Mouse (Mus musculus) liver, adult 2 months (tissue): Measurements from ENCODE around the gene Rrp1. TPM values are rescaled to one million over a fixed set of nuclear protein-coding genes. Genes with fewer than 3 reads are reported as not detected.

ENCODE experiments used
- DNase-seq: peaks from one replicate; pipeline ENCODE4 v3.0.0-alpha.2; 2011; ENCODE audit warnings: low read depth, low spot score; ENCODE audit errors: extremely low read depth
- H3K27ac ChIP-seq: fragments of 200-500 bp; replicated peaks from 2 replicates; pipeline ENCODE4 v1.5.1; 2012; ENCODE audit warnings: low read depth, mild to moderate bottlenecking, control low read depth, inconsistent platforms, low read length; ENCODE audit not compliant: insufficient read depth
- H3K27me3 ChIP-seq: fragments of 200-500 bp; 2 replicates; pipeline ENCODE4 v1.6.1; 2012; ENCODE audit warnings: mild to moderate bottlenecking, moderate library complexity, low read length, inconsistent platforms; ENCODE audit not compliant: control insufficient read depth, insufficient read depth
- H3K36me3 ChIP-seq: fragments of 200-500 bp; 2 replicates; pipeline ENCODE4 v1.6.1; 2012; ENCODE audit warnings: low read length, inconsistent platforms; ENCODE audit not compliant: control insufficient read depth, insufficient read depth
- H3K4me1 ChIP-seq: fragments of 200-500 bp; 2 replicates; pipeline ENCODE4 v1.6.1; 2011; ENCODE audit warnings: low read length; ENCODE audit not compliant: control insufficient read depth, insufficient read depth
- H3K4me3 ChIP-seq: fragments of 200-500 bp; 2 replicates; pipeline ENCODE4 v1.5.1; 2011; ENCODE audit warnings: low read depth, mild to moderate bottlenecking, control low read depth, low read length, moderate library complexity; ENCODE audit not compliant: insufficient read depth
- H3K79me2 ChIP-seq: fragments of 200-500 bp; 2 replicates; pipeline ENCODE4 v1.6.1; 2012; ENCODE audit warnings: inconsistent platforms, mild to moderate bottlenecking, low read length, moderate library complexity; ENCODE audit not compliant: control insufficient read depth, insufficient read depth
- H3K9ac ChIP-seq: fragments of 200-500 bp; 2 replicates; pipeline ENCODE4 v1.6.1; 2012; ENCODE audit warnings: low read depth, mild to moderate bottlenecking, control low read depth, inconsistent platforms, low read length
- CTCF ChIP-seq: fragments of 200-500 bp; IDR thresholded peaks from 2 replicates; pipeline ENCODE4 v1.5.1; 2011; ENCODE audit warnings: low read depth, low read length, control low read depth
- POLR2A ChIP-seq: fragments of 200-500 bp; IDR thresholded peaks from 2 replicates; pipeline ENCODE4 v1.6.1; 2011; ENCODE audit warnings: low read length, control low read depth; ENCODE audit not compliant: insufficient read depth; ENCODE audit errors: extremely low read depth
- WGBS: fragments of 180-500 bp; shearing (Covaris S2); methylation state at CpG from one replicate; pipeline ENCODE4 v1.1.7; 2018; 5-methylcytosine and 5-hydroxymethylcytosine counted together
- polyA plus RNA-seq: library from polyadenylated mRNA; depleted of rRNA; stranded (reverse); fragments of >200 nt; gene quantifications from 2 replicates; pipeline ENCODE4 v1.2.3, GENCODE M21; 2012
- total RNA-seq: library from RNA; depleted of rRNA; stranded (reverse); fragments of >200 nt; gene quantifications from 2 replicates; pipeline ENCODE4 v1.2.3, GENCODE M21; 2014

Rrp1 gene
- total and polyA plus RNA-seq, 2 experiments = 37.6 to 41.9 TPM

DNA sequence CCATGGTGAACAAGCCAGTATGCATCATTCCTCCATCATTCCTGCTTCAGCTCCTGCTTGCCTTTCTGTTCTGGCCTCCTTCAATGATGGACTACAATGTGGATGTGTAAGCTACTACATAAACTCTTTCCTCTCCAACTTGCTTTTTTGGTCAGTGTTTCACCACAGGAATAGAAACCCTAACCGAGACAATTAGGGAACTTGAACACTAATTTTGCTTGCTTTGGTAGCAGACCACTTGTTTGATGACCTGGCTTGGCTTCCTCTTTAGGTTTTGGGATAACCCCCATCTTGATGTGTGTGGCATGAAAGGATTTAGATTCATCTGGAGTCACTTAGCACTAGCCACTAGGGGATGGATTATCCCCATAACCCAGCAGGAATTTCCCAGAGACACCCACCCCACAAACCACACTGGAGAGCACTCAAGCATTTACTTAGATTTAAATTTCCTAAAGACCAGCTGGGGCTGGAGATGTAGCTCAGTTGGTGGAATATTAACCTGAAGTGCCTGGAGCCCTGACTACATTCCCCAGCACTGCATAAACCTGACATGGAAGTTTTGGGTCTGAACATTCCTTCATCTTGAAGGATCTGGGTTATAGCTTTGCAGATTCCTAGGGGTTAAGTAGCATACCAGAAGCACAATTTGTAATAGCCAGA, 56.8 kb downstream of the Rrp1 start:
- peaks cover 3% of the 10 kb centered on the region; the same call in 1 of the 2 replicates for H3K4me1 ChIP-seq
- H3K4me3 ChIP-seq = no peak overlapping the region
- H3K36me3 ChIP-seq = no peaks in the 10 kb centered on the region
- peaks cover 5% of the 10 kb centered on the region; the same call in 1 of the 2 replicates for H3K79me2 ChIP-seq
- no peak overlapping the region for H3K9ac ChIP-seq
- WGBS = 82% methylated on average over 1 of the region's 1 CpGs
- no peak overlapping the region for H3K27ac ChIP-seq
- no peaks in the 10 kb centered on the region for H3K27me3 ChIP-seq
- DNase-seq = no peak
- no peak for TF ChIP-seq CTCF
- TF ChIP-seq POLR2A = no peak

DNA sequence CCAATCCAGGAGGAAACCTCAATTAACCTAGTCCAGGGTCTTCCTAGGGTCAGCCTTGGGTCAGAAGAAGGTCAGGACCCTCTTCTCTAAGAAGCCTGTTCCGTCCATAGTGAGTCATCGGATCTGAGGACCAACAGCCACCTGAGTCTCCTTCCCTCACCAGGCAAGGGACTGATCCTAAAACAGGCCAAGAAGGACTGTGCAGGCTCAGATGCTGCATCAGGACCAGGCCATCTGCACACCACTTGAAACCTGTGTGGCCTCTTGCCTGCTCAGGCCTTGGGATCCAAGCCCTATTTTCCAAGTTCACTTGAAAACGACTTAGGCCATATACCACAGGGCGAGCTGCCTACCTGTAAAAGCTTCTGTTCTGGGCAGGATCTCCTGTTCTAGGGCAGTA, 59.6 kb downstream of the Rrp1 start:
- H3K27ac ChIP-seq = no peak overlapping the region
- DNase-seq = no peak
- 94% methylated on average over 4 of the region's 4 CpGs for WGBS
- no peak overlapping the region for H3K4me3 ChIP-seq
- peaks cover 19% of the 10 kb centered on the region for H3K4me1 ChIP-seq
- H3K36me3 ChIP-seq = no peaks in the 10 kb centered on the region
- TF ChIP-seq CTCF (no peak), POLR2A (no peak)
- no peaks in the 10 kb centered on the region for H3K27me3 ChIP-seq
- H3K9ac ChIP-seq = no peak overlapping the region; the same call in 1 of the 2 replicates
- H3K79me2 ChIP-seq = peaks cover 12% of the 10 kb centered on the region; the same call in 1 of the 2 replicates

DNA sequence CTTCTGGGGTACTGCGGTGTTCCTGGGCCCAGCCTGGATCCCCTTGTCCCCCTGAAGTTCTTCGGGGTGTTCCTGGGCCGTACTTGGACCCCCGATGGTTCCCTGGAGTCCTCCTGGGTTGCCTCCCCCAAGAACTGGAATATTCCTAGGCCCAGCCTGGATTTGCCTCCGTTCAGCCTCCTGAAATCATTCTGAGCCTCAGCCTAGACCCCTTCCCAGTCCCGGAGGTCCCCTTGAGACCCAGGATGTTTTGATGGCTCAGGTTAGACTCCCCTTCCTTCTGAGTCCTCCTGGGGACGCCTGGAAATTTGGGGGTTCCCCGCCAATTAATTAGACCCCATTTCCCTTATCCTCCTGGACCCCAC, 60.2 kb downstream of the Rrp1 start:
- no peak for TF ChIP-seq POLR2A
- no peak for TF ChIP-seq CTCF
- Histone ChIP-seq H3K79me2 (peaks cover 16% of the 10 kb centered on the region; the same call in 1 of the 2 replicates), H3K4me1 (peaks cover 21% of the 10 kb centered on the region), H3K27ac (peak overlapping the region; percentile 65), H3K27me3 (no peaks in the 10 kb centered on the region), H3K4me3 (peak overlapping the region; percentile 85), H3K36me3 (no peaks in the 10 kb centered on the region), H3K9ac (peak overlapping the region; percentile 91)
- 49% methylated on average over 8 of the region's 8 CpGs for WGBS
- DNase-seq = no peak

DNA sequence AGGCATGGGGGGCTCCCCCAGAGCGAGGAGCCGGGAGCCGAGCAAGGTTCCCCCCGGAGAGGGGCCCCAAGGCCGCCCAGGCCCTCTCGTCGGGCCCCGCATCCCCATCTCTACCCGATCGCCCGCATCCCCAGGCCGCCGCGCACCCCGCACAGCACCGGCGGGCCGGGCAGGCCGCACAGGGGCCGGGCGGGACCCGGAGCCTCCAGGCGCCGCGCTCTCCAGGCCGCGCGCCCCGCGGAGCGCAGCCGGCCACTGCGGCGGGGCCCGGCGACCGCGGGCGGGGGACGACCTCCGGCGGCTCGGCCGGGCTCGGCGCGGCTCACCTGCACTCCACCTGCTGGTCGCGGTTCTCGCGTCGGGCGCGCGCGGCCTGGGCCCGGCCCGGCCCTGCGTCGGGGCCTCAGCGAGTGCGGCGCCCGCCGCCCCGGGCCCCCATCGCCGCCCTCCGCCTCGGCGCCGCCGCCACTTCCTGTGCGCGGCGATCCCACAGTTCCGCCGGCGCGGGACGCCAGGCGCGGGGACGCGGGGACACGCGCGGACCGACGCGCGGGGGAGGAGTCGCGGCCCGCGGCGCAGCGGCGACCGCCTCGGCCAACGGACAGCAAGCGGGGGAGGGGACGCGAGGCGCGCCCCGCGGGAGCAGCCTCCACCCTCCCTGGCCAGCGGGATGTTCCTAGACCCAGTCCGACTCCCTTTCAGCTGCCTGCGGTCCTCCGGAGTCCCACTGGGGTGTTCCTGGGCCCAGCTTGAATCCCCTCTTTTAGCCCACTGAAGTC, 60.8 kb downstream of the Rrp1 start, which contains the start of gene Agpat3:
Gene Agpat3, minus strand, starts transcription at position 603 of the 779 bp plus-strand sequence.
- Histone ChIP-seq H3K4me1 (peaks cover 21% of the 10 kb centered on the region), H3K4me3 (peak within 1 kb of the TSS; percentile 85), H3K36me3 (no peaks in the 10 kb centered on the region), H3K9ac (peak within 1 kb of the TSS; percentile 91), H3K27ac (peak within 1 kb of the TSS; percentile 91), H3K79me2 (peaks cover 21% of the 10 kb centered on the region; the same call in 1 of the 2 replicates), H3K27me3 (no peaks in the 10 kb centered on the region)
- no peak for TF ChIP-seq POLR2A
- 0 out of 2 replicates have a peak, but pooled peaks have one; percentile 7 for TF ChIP-seq CTCF
- no peak for DNase-seq
- 5% methylated on average over 110 of the region's 113 CpGs for WGBS

DNA sequence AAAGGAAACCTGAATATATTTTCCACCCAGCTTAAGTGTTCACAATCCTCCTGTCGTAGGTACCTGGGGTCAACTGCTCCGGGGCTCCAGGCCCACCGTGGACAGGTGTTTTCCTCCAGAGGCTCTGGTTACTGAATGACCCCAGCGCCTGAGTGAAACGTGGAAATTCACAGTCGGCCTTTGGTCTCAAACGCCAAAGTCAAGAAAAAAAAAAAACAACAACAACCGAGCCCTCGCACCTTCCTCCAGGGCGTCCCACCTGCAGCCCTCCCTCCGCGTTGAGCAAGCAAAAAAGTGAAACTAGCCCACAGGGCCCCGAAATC, 61.3 kb downstream of the Rrp1 start:
- WGBS = 1% methylated on average over 13 of the region's 13 CpGs
- H3K9ac ChIP-seq = peak overlapping the region; percentile 91
- peaks cover 21% of the 10 kb centered on the region for H3K4me1 ChIP-seq
- no peaks in the 10 kb centered on the region for H3K27me3 ChIP-seq
- H3K27ac ChIP-seq = peak overlapping the region; percentile 91
- no peaks in the 10 kb centered on the region for H3K36me3 ChIP-seq
- peaks cover 21% of the 10 kb centered on the region; the same call in 1 of the 2 replicates for H3K79me2 ChIP-seq
- TF ChIP-seq CTCF (no peak), POLR2A (no peak)
- H3K4me3 ChIP-seq = peak overlapping the region; percentile 85
- DNase-seq = peak; percentile 59
